8 mouse cellular contexts compared by ENCODE assay signal in genomic region chr12:73241960-73242359, GRCm38 (mm10). TPM values are rescaled to one million over a fixed set of nuclear protein-coding genes. Genes with fewer than 3 reads are reported as not detected.
A peak's percentile ranks its signal among the peaks of the same experiment; 100 is the strongest.
DNase-seq lines count a peak whose midpoint lies in the region; ATAC-seq and TF ChIP-seq lines count a peak whose summit lies in the region.

No protein-coding gene starts in this region.

- ATAC-seq in intestine, embryonic 16.5 days = peak; percentile 5; the same call in 1 of the 2 replicates
- no peak for ATAC-seq in intestine, postnatal 0 days
- ATAC-seq in midbrain, embryonic 16.5 days = peak; percentile 36; the same call in 1 of the 2 replicates

- no peak overlapping the region for H3K4me3 ChIP-seq in intestine, embryonic 16.5 days (ENCODE audit: low read length)
- H3K4me3 ChIP-seq in intestine, postnatal 0 days (ENCODE audit: low read depth, low read length) = no peak overlapping the region
- no peak overlapping the region for H3K4me3 ChIP-seq in midbrain, embryonic 16.5 days (ENCODE audit: low read depth, low read length)

- no peak overlapping the region for H3K9ac ChIP-seq in intestine, embryonic 16.5 days (ENCODE audit: low read depth, low read length)
- no peak overlapping the region for H3K9ac ChIP-seq in intestine, postnatal 0 days (ENCODE audit: low read depth, low read length)
- H3K9ac ChIP-seq in midbrain, embryonic 16.5 days (ENCODE audit: low read depth, low read length) = no peak overlapping the region

- H3K27me3 ChIP-seq in intestine, embryonic 16.5 days (replicated peaks; ENCODE audit: control insufficient read depth, insufficient read depth, low read length) = no peaks in the 10 kb centered on the region
- no peaks in the 10 kb centered on the region for H3K27me3 ChIP-seq in intestine, postnatal 0 days (replicated peaks; ENCODE audit: control insufficient read depth, insufficient read depth, low read length)
- no peaks in the 10 kb centered on the region for H3K27me3 ChIP-seq in midbrain, embryonic 16.5 days (ENCODE audit: control insufficient read depth, insufficient read depth, low read depth, low read length)

- WGBS in intestine, embryonic 16.5 days = 49% methylated on average over 10 of the region's 10 CpGs
- 69% methylated on average over 10 of the region's 10 CpGs for WGBS in intestine, postnatal 0 days
- WGBS in midbrain, embryonic 16.5 days = 47% methylated on average over 10 of the region's 10 CpGs

- H3K36me3 ChIP-seq in intestine, embryonic 16.5 days (ENCODE audit: control insufficient read depth, insufficient read depth, low read length) = no peaks in the 10 kb centered on the region
- H3K36me3 ChIP-seq in intestine, postnatal 0 days (ENCODE audit: control insufficient read depth, insufficient read depth) = no peaks in the 10 kb centered on the region
- H3K36me3 ChIP-seq in midbrain, embryonic 16.5 days (ENCODE audit: control insufficient read depth, insufficient read depth, low read length) = no peaks in the 10 kb centered on the region

- no peak overlapping the region for H3K4me2 ChIP-seq in intestine, embryonic 16.5 days (ENCODE audit: low read depth, low read length)
- H3K4me2 ChIP-seq in intestine, postnatal 0 days (replicated peaks; ENCODE audit: low read depth) = no peak overlapping the region
- H3K4me2 ChIP-seq in midbrain, embryonic 16.5 days (ENCODE audit: low read length) = no peak overlapping the region

- H3K9me3 ChIP-seq in intestine, embryonic 16.5 days (ENCODE audit: control insufficient read depth, low read length) = no peaks in the 10 kb centered on the region
- no peaks in the 10 kb centered on the region for H3K9me3 ChIP-seq in intestine, postnatal 0 days (ENCODE audit: control insufficient read depth)
- no peaks in the 10 kb centered on the region for H3K9me3 ChIP-seq in midbrain, embryonic 16.5 days (replicated peaks; ENCODE audit: control insufficient read depth, low read length, poor library complexity, severe bottlenecking)

- H3K4me1 ChIP-seq in intestine, embryonic 16.5 days (ENCODE audit: control insufficient read depth, insufficient read depth, low read length) = 0 out of 2 replicates have a peak, but pooled peaks cover 2% of the 10 kb centered on the region
- H3K4me1 ChIP-seq in intestine, postnatal 0 days (replicated peaks; ENCODE audit: control insufficient read depth, insufficient read depth, low read length) = no peaks in the 10 kb centered on the region
- no peaks in the 10 kb centered on the region for H3K4me1 ChIP-seq in midbrain, embryonic 16.5 days (ENCODE audit: control insufficient read depth, insufficient read depth, low read length)

- peak; percentile 14 to 55 for DNase-seq in frontal cortex, postnatal 14 days (ENCODE audit: low spot score in 2 of 2)
- peak; percentile 47 for DNase-seq in left cerebral cortex, adult 11 months (ENCODE audit: low spot score)
- no peak for DNase-seq in heart, adult 18-20 months
- DNase-seq in kidney, postnatal 4 days = no peak
- DNase-seq in kidney, adult 18-20 months = no peak

- no peak overlapping the region for H3K27ac ChIP-seq in intestine, embryonic 16.5 days (ENCODE audit: low read length)
- H3K27ac ChIP-seq in intestine, postnatal 0 days (ENCODE audit: low read depth, low read length) = no peak overlapping the region
- H3K27ac ChIP-seq in midbrain, embryonic 16.5 days (ENCODE audit: low read length) = no peak overlapping the region

- no peak for TF ChIP-seq CTCF in intestine, postnatal 0 days (IDR thresholded peaks at IDR 0.05; ENCODE audit: low read depth)

RNA-seq across cellular contexts. Expression of gene Trmt5, which starts 44.5 kb away (rescaled TPM):
- 13.0 and 16.4 TPM in 2 replicates for polyA plus RNA-seq in intestine, embryonic 16.5 days (2015; fragmentation: Nextera tagmentation; extraction: Ambion mirVana)
- polyA plus RNA-seq in intestine, postnatal 0 days (2015; fragmentation: Nextera tagmentation; extraction: Ambion mirVana) = 5.3 and 6.6 TPM in 2 replicates
- 16.6 and 17.9 TPM in 2 replicates for polyA plus RNA-seq in midbrain, embryonic 16.5 days (2015; fragmentation: Nextera tagmentation; extraction: Ambion mirVana)
- total RNA-seq in heart, adult 18-20 months (2021) = 10 to 100 TPM; 52.1 to 56.9 TPM

RNA-seq across cellular contexts. Expression of gene Slc38a6, which starts 44.6 kb away (rescaled TPM):
- 7.7 and 11.3 TPM in 2 replicates for polyA plus RNA-seq in intestine, embryonic 16.5 days (2015; fragmentation: Nextera tagmentation; extraction: Ambion mirVana)
- 19.2 and 26.3 TPM in 2 replicates for polyA plus RNA-seq in intestine, postnatal 0 days (2015; fragmentation: Nextera tagmentation; extraction: Ambion mirVana)
- polyA plus RNA-seq in midbrain, embryonic 16.5 days (2015; fragmentation: Nextera tagmentation; extraction: Ambion mirVana) = 9.9 and 11.1 TPM in 2 replicates
- 1 to 10 TPM; 3.6 to 4.0 TPM for total RNA-seq in heart, adult 18-20 months (2021)

Comparison
In these comparisons a context has a peak if more than half of its experiments do, and no peak if none do; other contexts are left out.
1. DNase-seq: peak in frontal cortex, postnatal 14 days (2 of 2) and left cerebral cortex, adult 11 months (single experiment); none in heart, adult 18-20 months (0 of 2), kidney, postnatal 4 days (0 of 2) and kidney, adult 18-20 months (single experiment).